Mouse (Mus musculus): Measurements from ENCODE around the gene Bloc1s3. TPM values are rescaled to one million over a fixed set of nuclear protein-coding genes. Genes with fewer than 3 reads are reported as not detected.
A peak's percentile ranks its signal among the peaks of the same experiment; 100 is the strongest.
"Not testable (repeated sequence)": the region's sequence is repeated elsewhere in the genome, so short reads cannot be mapped to it uniquely, and the experiment has no call there.

Bloc1s3 gene
- polyA plus RNA-seq, 1 experiment from 2014 or later: 0.94 TPM

GRCm38 (mm10) chr7:19523017-19523756 lies 15.0 kb upstream of the Bloc1s3 start:
- Histone ChIP-seq H3K36me3 (replicated peaks; ENCODE audit: insufficient read depth, low read length) (no peaks in the 10 kb centered on the region), H3K4me1 (ENCODE audit: insufficient read depth) (peaks cover 14% of the 10 kb centered on the region), H3K4me3 (ENCODE audit: low read depth, low read length) (peak overlapping the region; percentile 37), H3K9ac (replicated peaks) (no peak overlapping the region), H3K9me3 (ENCODE audit: low read length) (no peaks in the 10 kb centered on the region), H3K27me3 (ENCODE audit: insufficient read depth, low read length) (peaks cover 75% of the 10 kb centered on the region), H3K27ac (ENCODE audit: low read depth) (no peak overlapping the region), H3K4me2 (ENCODE audit: low read depth, low read length) (peak overlapping the region; percentile 62)
- TF ChIP-seq CTCF (IDR thresholded peaks at IDR 0.05; ENCODE audit: low read depth): no peak
- TF ChIP-seq EP300 (IDR thresholded peaks at IDR 0.05; ENCODE audit: low read depth): no peak
- WGBS (ENCODE audit: insufficient replicate concordance): 10% methylated on average over 72 of the region's 72 CpGs
- ATAC-seq (no peak), DNase-seq (no peak)

- Histone ChIP-seq H3K36me3 (replicated peaks; ENCODE audit: insufficient read depth, low read length) (no peaks in the 10 kb centered on the region), H3K4me2 (ENCODE audit: low read depth, low read length) (peak overlapping the region; percentile 40; the same call in 1 of the 2 replicates), H3K4me3 (ENCODE audit: low read depth, low read length) (no peak overlapping the region), H3K27ac (ENCODE audit: low read depth) (no peak overlapping the region), H3K27me3 (ENCODE audit: insufficient read depth, low read length) (peaks cover 82% of the 10 kb centered on the region), H3K9ac (replicated peaks) (peak overlapping the region; percentile 16; the same call in 1 of the 2 replicates), H3K4me1 (ENCODE audit: insufficient read depth) (peaks cover 18% of the 10 kb centered on the region), H3K9me3 (ENCODE audit: low read length) (no peaks in the 10 kb centered on the region)
- ATAC-seq (no peak), DNase-seq (no peak)
- WGBS (ENCODE audit: insufficient replicate concordance): 8% methylated on average over 23 of the region's 23 CpGs
- TF ChIP-seq CTCF (IDR thresholded peaks at IDR 0.05; ENCODE audit: low read depth) (no peak), EP300 (IDR thresholded peaks at IDR 0.05; ENCODE audit: low read depth) (no peak)
Observed at GRCm38 (mm10) chr7:19520032-19520431, 11.9 kb upstream of the Bloc1s3 start.

- Histone ChIP-seq H3K4me2 (ENCODE audit: low read depth, low read length) (peak within 1 kb of the TSS; percentile 32; the same call in 1 of the 2 replicates), H3K27me3 (ENCODE audit: insufficient read depth, low read length) (peaks cover 60% of the 10 kb centered on the region), H3K4me1 (ENCODE audit: insufficient read depth) (peaks cover 4% of the 10 kb centered on the region), H3K36me3 (replicated peaks; ENCODE audit: insufficient read depth, low read length) (no peaks in the 10 kb centered on the region), H3K9me3 (ENCODE audit: low read length) (no peaks in the 10 kb centered on the region), H3K4me3 (ENCODE audit: low read depth, low read length) (no peak within 1 kb of the TSS), H3K27ac (ENCODE audit: low read depth) (no peak within 1 kb of the TSS), H3K9ac (replicated peaks) (no peak within 1 kb of the TSS; the same call in 1 of the 2 replicates)
- no peak for DNase-seq
- no peak for ATAC-seq
- 7% methylated on average over 21 of the region's 29 CpGs for WGBS (ENCODE audit: insufficient replicate concordance)
- peak; percentile 47 for TF ChIP-seq CTCF (IDR thresholded peaks at IDR 0.05; ENCODE audit: low read depth)
- TF ChIP-seq EP300 (IDR thresholded peaks at IDR 0.05; ENCODE audit: low read depth): no peak
Observed at GRCm38 (mm10) chr7:19517652-19518365, 9.6 kb upstream of the Bloc1s3 start, which contains the start of gene Nkpd1. Gene Nkpd1, plus strand, starts transcription at chr7:19517838.

GRCm38 (mm10) chr7:19512353-19512752 lies 4.2 kb upstream of the Bloc1s3 start:
- no peak overlapping the region for H3K9ac ChIP-seq (replicated peaks)
- no peaks in the 10 kb centered on the region for H3K9me3 ChIP-seq (ENCODE audit: low read length)
- H3K4me3 ChIP-seq (ENCODE audit: low read depth, low read length): no peak overlapping the region
- H3K27me3 ChIP-seq (ENCODE audit: insufficient read depth, low read length): peaks cover 6% of the 10 kb centered on the region; the same call in 1 of the 2 replicates
- H3K36me3 ChIP-seq (replicated peaks; ENCODE audit: insufficient read depth, low read length): no peaks in the 10 kb centered on the region
- DNase-seq (no peak), ATAC-seq (no peak)
- no peak overlapping the region for H3K27ac ChIP-seq (ENCODE audit: low read depth)
- TF ChIP-seq EP300 (IDR thresholded peaks at IDR 0.05; ENCODE audit: low read depth): no peak
- TF ChIP-seq CTCF (IDR thresholded peaks at IDR 0.05; ENCODE audit: low read depth): no peak
- H3K4me1 ChIP-seq (ENCODE audit: insufficient read depth): peaks cover 16% of the 10 kb centered on the region
- 70% methylated on average over 6 of the region's 6 CpGs for WGBS (ENCODE audit: insufficient replicate concordance)
- no peak overlapping the region for H3K4me2 ChIP-seq (ENCODE audit: low read depth, low read length)

GRCm38 (mm10) chr7:19511934-19512333 lies 3.8 kb upstream of the Bloc1s3 start:
- H3K4me2 ChIP-seq (ENCODE audit: low read depth, low read length); H3K27ac ChIP-seq (ENCODE audit: low read depth); H3K4me3 ChIP-seq (ENCODE audit: low read depth, low read length); ATAC-seq; DNase-seq; H3K36me3 ChIP-seq (replicated peaks; ENCODE audit: insufficient read depth, low read length); H3K9ac ChIP-seq (replicated peaks); H3K9me3 ChIP-seq (ENCODE audit: low read length); H3K27me3 ChIP-seq (ENCODE audit: insufficient read depth, low read length): not testable (repeated sequence)
- peaks cover 20% of the 10 kb centered on the region for H3K4me1 ChIP-seq (ENCODE audit: insufficient read depth)
- WGBS (ENCODE audit: insufficient replicate concordance): 80% methylated on average over 6 of the region's 7 CpGs

DNA sequence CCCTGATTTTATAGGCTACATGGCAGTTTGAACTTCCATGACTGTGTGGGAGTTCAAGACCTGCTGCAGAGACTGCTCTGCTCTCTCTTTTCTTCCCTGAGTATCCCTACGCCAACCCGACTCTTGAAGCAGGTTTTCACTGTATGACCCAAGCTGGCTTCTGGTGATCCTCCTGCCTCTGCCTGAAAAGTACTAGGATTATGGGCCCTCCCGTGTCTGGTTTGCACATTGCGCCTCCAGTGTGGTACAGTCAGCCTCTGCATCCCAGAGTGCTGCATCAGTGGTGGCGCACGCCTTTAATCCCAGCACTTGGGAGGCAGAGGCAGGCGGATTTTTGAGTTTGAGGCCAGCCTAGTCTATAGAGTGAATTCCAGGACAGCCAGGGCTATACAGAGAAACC lies 1.6 kb upstream of the Bloc1s3 start:
- Histone ChIP-seq H3K9ac (replicated peaks) (peak overlapping the region; percentile 75; the same call in 1 of the 2 replicates), H3K36me3 (replicated peaks; ENCODE audit: insufficient read depth, low read length) (no peaks in the 10 kb centered on the region), H3K4me1 (ENCODE audit: insufficient read depth) (peaks cover 20% of the 10 kb centered on the region), H3K27me3 (ENCODE audit: insufficient read depth, low read length) (no peaks in the 10 kb centered on the region), H3K4me3 (ENCODE audit: low read depth, low read length) (no peak overlapping the region), H3K4me2 (ENCODE audit: low read depth, low read length) (peak overlapping the region; percentile 95; the same call in 1 of the 2 replicates), H3K27ac (ENCODE audit: low read depth) (no peak overlapping the region), H3K9me3 (ENCODE audit: low read length) (no peaks in the 10 kb centered on the region)
- no peak for ATAC-seq
- no peak for DNase-seq
- TF ChIP-seq CTCF (IDR thresholded peaks at IDR 0.05; ENCODE audit: low read depth): no peak
- TF ChIP-seq EP300 (IDR thresholded peaks at IDR 0.05; ENCODE audit: low read depth): no peak
- 90% methylated on average over 7 of the region's 7 CpGs for WGBS (ENCODE audit: insufficient replicate concordance)
